Mouse (Mus musculus) G1E (cell line): ENCODE data around the gene Cmklr1.

Experiments
- CTCF ChIP-seq: IDR thresholded peaks from 2 replicates; pipeline ENCODE4 v1.5.1; 2012; ENCODE audit warnings: low read depth, low read length, inconsistent platforms, mixed read lengths
- GATA1 ChIP-seq: IDR thresholded peaks from 2 replicates; pipeline ENCODE4 v1.6.1; 2012; ENCODE audit warnings: borderline replicate concordance, low read length, inconsistent platforms, mixed read lengths
- GATA2 ChIP-seq: IDR thresholded peaks from 2 replicates; pipeline ENCODE4 v1.6.1; 2012; ENCODE audit warnings: low read depth, low read length, inconsistent platforms, borderline replicate concordance
- POLR2AphosphoS5 ChIP-seq: IDR thresholded peaks from 2 replicates; pipeline ENCODE4 v1.6.1; 2012; ENCODE audit warnings: low read depth, low read length, inconsistent platforms; ENCODE audit not compliant: insufficient replicate concordance
- TAL1 ChIP-seq: conservative IDR thresholded peaks from 2 replicates; pipeline ENCODE4 v1.6.1; 2012; ENCODE audit warnings: low read depth, low read length, inconsistent platforms, mixed read lengths

- TF ChIP-seq CTCF: no peak
- TF ChIP-seq POLR2AphosphoS5: no peak
- TF ChIP-seq GATA1: no peak
- no peak for TF ChIP-seq GATA2
- no peak for TF ChIP-seq TAL1
Measured at GRCm38 (mm10) chr5:113685471-113685870, 35.2 kb upstream of the Cmklr1 start.
